Mouse (Mus musculus): ENCODE measurements around the gene Nrip3. TPM values are rescaled to one million over a fixed set of nuclear protein-coding genes. Genes with fewer than 3 reads are reported as not detected.

The Nrip3 gene
- polyA plus RNA-seq, 1 experiment from 2014 or later, result 1.5 TPM

- Histone ChIP-seq H3K27me3 (ENCODE audit: low read depth, poor library complexity, severe bottlenecking) (no peaks in the 10 kb centered on the region), H3K36me3 (no peaks in the 10 kb centered on the region), H3K27ac (replicated peaks) (no peak overlapping the region), H3K4me3 (no peak overlapping the region), H3K9me3 (replicated peaks) (no peaks in the 10 kb centered on the region), H3K4me1 (peaks cover 22% of the 10 kb centered on the region)
- 94% methylated on average over 8 of the region's 8 CpGs for WGBS
- DNase-seq (ENCODE audit: low spot score), result no peak
Measured at GRCm38 (mm10) chr7:109754034-109754433, 27.8 kb downstream of the Nrip3 start.

GRCm38 (mm10) chr7:109752008-109752925 is 29.6 kb downstream of the Nrip3 start, which contains the start of gene Tmem9b:
TSS of gene Tmem9b (minus strand) at chr7:109752875.
- H3K27me3 ChIP-seq (ENCODE audit: low read depth, poor library complexity, severe bottlenecking), result no peaks in the 10 kb centered on the region
- DNase-seq (ENCODE audit: low spot score), result peak; percentile 83
- peaks cover 22% of the 10 kb centered on the region for H3K4me1 ChIP-seq
- under 1% methylated on average over 74 of the region's 74 CpGs for WGBS
- H3K9me3 ChIP-seq (replicated peaks), result no peaks in the 10 kb centered on the region
- peak within 1 kb of the TSS; percentile 94 for H3K27ac ChIP-seq (replicated peaks)
- no peaks in the 10 kb centered on the region for H3K36me3 ChIP-seq
- H3K4me3 ChIP-seq, result peak within 1 kb of the TSS; percentile 95

GRCm38 (mm10) chr7:109751427-109752007 is 30.3 kb downstream of the Nrip3 start:
- Histone ChIP-seq H3K4me1 (peaks cover 22% of the 10 kb centered on the region), H3K27ac (replicated peaks) (peak overlapping the region; percentile 94), H3K27me3 (ENCODE audit: low read depth, poor library complexity, severe bottlenecking) (no peaks in the 10 kb centered on the region), H3K9me3 (replicated peaks) (no peaks in the 10 kb centered on the region), H3K4me3 (peak overlapping the region; percentile 95), H3K36me3 (0 out of 2 replicates have a peak, but pooled peaks cover 2% of the 10 kb centered on the region)
- no peak for DNase-seq (ENCODE audit: low spot score)
- WGBS, result 3% methylated on average over 13 of the region's 13 CpGs

GRCm38 (mm10) chr7:109747747-109748146 is 34.1 kb downstream of the Nrip3 start:
- H3K27ac ChIP-seq (replicated peaks), result no peak overlapping the region
- H3K4me3 ChIP-seq, result no peak overlapping the region
- peaks cover 12% of the 10 kb centered on the region for H3K4me1 ChIP-seq
- DNase-seq (ENCODE audit: low spot score), result no peak
- no peaks in the 10 kb centered on the region for H3K27me3 ChIP-seq (ENCODE audit: low read depth, poor library complexity, severe bottlenecking)
- H3K9me3 ChIP-seq (replicated peaks), result no peaks in the 10 kb centered on the region
- H3K36me3 ChIP-seq, result peaks cover 32% of the 10 kb centered on the region
- 62% methylated on average over 1 of the region's 1 CpGs for WGBS

GRCm38 (mm10) chr7:109741703-109742102 is 40.1 kb downstream of the Nrip3 start:
- Histone ChIP-seq H3K36me3 (peaks cover 52% of the 10 kb centered on the region), H3K27ac (replicated peaks) (no peak overlapping the region), H3K4me1 (no peaks in the 10 kb centered on the region), H3K9me3 (replicated peaks) (no peaks in the 10 kb centered on the region), H3K4me3 (no peak overlapping the region), H3K27me3 (ENCODE audit: low read depth, poor library complexity, severe bottlenecking) (no peaks in the 10 kb centered on the region)
- DNase-seq (ENCODE audit: low spot score), result no peak
- 91% methylated on average over 4 of the region's 4 CpGs for WGBS

- DNase-seq (ENCODE audit: low spot score), result no peak
- Histone ChIP-seq H3K4me1 (no peaks in the 10 kb centered on the region), H3K27me3 (ENCODE audit: low read depth, poor library complexity, severe bottlenecking) (no peaks in the 10 kb centered on the region), H3K27ac (replicated peaks) (no peak overlapping the region), H3K36me3 (peaks cover 55% of the 10 kb centered on the region), H3K9me3 (replicated peaks) (no peaks in the 10 kb centered on the region), H3K4me3 (no peak overlapping the region)
- 78% methylated on average over 1 of the region's 1 CpGs for WGBS
Measured at GRCm38 (mm10) chr7:109741060-109741459, 40.8 kb downstream of the Nrip3 start.

- Histone ChIP-seq H3K4me3 (no peak overlapping the region), H3K36me3 (peaks cover 54% of the 10 kb centered on the region), H3K27me3 (ENCODE audit: low read depth, poor library complexity, severe bottlenecking) (no peaks in the 10 kb centered on the region), H3K27ac (replicated peaks) (no peak overlapping the region), H3K9me3 (replicated peaks) (no peaks in the 10 kb centered on the region), H3K4me1 (no peaks in the 10 kb centered on the region)
- DNase-seq (ENCODE audit: low spot score), result no peak
- 90% methylated on average over 5 of the region's 5 CpGs for WGBS
Measured at GRCm38 (mm10) chr7:109739822-109740370, 41.9 kb downstream of the Nrip3 start.

GRCm38 (mm10) chr7:109734806-109735205 is 47.0 kb downstream of the Nrip3 start:
- Histone ChIP-seq H3K4me1 (0 out of 2 replicates have a peak, but pooled peaks cover 3% of the 10 kb centered on the region), H3K4me3 (no peak overlapping the region), H3K27me3 (ENCODE audit: low read depth, poor library complexity, severe bottlenecking) (no peaks in the 10 kb centered on the region), H3K9me3 (replicated peaks) (no peaks in the 10 kb centered on the region), H3K36me3 (peaks cover 20% of the 10 kb centered on the region; the same call in 1 of the 2 replicates), H3K27ac (replicated peaks) (no peak overlapping the region)
- WGBS, result 88% methylated on average over 4 of the region's 4 CpGs
- no peak for DNase-seq (ENCODE audit: low spot score)

GRCm38 (mm10) chr7:109731626-109732025 is 50.2 kb downstream of the Nrip3 start, which contains the start of gene Ascl3:
TSS of gene Ascl3 (minus strand) at chr7:109731726.
- Histone ChIP-seq H3K27me3 (ENCODE audit: low read depth, poor library complexity, severe bottlenecking) (no peaks in the 10 kb centered on the region), H3K36me3 (peaks cover 13% of the 10 kb centered on the region; the same call in 1 of the 2 replicates), H3K4me1 (0 out of 2 replicates have a peak, but pooled peaks cover 3% of the 10 kb centered on the region), H3K27ac (replicated peaks) (no peak within 1 kb of the TSS), H3K9me3 (replicated peaks) (no peaks in the 10 kb centered on the region), H3K4me3 (no peak within 1 kb of the TSS)
- WGBS, result 91% methylated on average over 5 of the region's 5 CpGs
- DNase-seq (ENCODE audit: low spot score), result no peak

GRCm38 (mm10) chr7:109723697-109724096 is 58.1 kb downstream of the Nrip3 start, which contains the start of gene BC051019:
TSS of gene BC051019 (minus strand) at chr7:109723850.
- H3K4me1 ChIP-seq, result no peaks in the 10 kb centered on the region
- no peaks in the 10 kb centered on the region for H3K27me3 ChIP-seq (ENCODE audit: low read depth, poor library complexity, severe bottlenecking)
- no peaks in the 10 kb centered on the region for H3K9me3 ChIP-seq (replicated peaks)
- no peak within 1 kb of the TSS for H3K27ac ChIP-seq (replicated peaks)
- no peak within 1 kb of the TSS for H3K4me3 ChIP-seq
- WGBS, result 95% methylated on average over 5 of the region's 5 CpGs
- DNase-seq (ENCODE audit: low spot score), result no peak
- H3K36me3 ChIP-seq, result no peaks in the 10 kb centered on the region

- no peak for DNase-seq (ENCODE audit: low spot score)
- Histone ChIP-seq H3K4me3 (no peak overlapping the region), H3K27ac (replicated peaks) (no peak overlapping the region), H3K27me3 (ENCODE audit: low read depth, poor library complexity, severe bottlenecking) (no peaks in the 10 kb centered on the region), H3K4me1 (no peaks in the 10 kb centered on the region), H3K9me3 (replicated peaks) (no peaks in the 10 kb centered on the region), H3K36me3 (no peaks in the 10 kb centered on the region)
- WGBS, result 92% methylated on average over 8 of the region's 8 CpGs
Measured at GRCm38 (mm10) chr7:109723114-109723513, 58.7 kb downstream of the Nrip3 start.

GRCm38 (mm10) chr7:109722618-109723017 is 59.2 kb downstream of the Nrip3 start:
- Histone ChIP-seq H3K27me3 (ENCODE audit: low read depth, poor library complexity, severe bottlenecking) (no peaks in the 10 kb centered on the region), H3K4me1 (no peaks in the 10 kb centered on the region), H3K27ac (replicated peaks) (no peak overlapping the region), H3K9me3 (replicated peaks) (no peaks in the 10 kb centered on the region), H3K36me3 (no peaks in the 10 kb centered on the region), H3K4me3 (no peak overlapping the region)
- 93% methylated on average over 2 of the region's 2 CpGs for WGBS
- DNase-seq (ENCODE audit: low spot score), result no peak

Measured in midbrain, embryonic 10.5 days (tissue).